Mouse (Mus musculus): ENCODE measurements around the gene Lrrc75b.
"Not testable (repeated sequence)": the region's sequence is repeated elsewhere in the genome, so short reads cannot be mapped to it uniquely, and the experiment has no call there.

Gene Lrrc75b

DNA sequence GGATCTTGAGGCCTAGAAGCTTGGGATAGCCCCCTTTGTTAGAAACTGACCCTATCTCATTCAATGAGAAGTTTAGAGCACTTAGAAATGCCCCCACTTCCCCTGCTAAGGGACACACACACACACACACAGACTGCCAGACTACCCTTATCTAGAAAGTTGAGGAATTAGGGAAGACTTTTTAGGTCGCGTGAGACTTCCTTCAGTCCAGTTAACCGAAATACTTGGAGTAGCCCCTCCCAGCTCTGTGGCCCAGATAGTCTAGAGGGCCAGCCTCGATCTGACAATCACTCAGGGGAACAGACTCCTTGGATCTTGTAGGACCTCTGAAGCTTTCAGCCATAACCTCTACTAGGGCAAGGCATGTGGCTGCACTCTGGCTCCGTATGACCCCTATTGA, 7.9 kb upstream of the Lrrc75b start:
- DNase-seq (ENCODE audit: low read depth, low spot score), result no peak

DNA sequence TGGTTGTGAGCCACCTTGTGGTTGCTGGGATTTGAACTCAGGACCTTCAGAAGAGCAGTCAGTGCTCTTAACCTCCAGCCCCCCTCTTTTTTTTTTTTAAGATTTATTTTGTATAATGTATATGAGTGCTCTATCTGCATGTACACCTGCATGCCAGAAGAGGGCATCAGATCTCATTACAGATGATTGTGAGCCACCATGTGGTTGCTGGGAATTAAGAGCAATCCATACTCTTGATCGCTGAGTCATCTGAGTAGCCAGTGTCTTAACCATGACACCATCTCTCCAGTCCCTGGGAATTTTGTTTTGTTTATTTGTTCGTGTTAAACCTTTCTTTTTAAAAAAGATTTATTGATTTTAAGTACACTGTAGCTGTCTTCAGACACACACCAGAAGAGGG, 6.6 kb upstream of the Lrrc75b start:
- DNase-seq (ENCODE audit: low read depth, low spot score), result not testable (repeated sequence)

DNA sequence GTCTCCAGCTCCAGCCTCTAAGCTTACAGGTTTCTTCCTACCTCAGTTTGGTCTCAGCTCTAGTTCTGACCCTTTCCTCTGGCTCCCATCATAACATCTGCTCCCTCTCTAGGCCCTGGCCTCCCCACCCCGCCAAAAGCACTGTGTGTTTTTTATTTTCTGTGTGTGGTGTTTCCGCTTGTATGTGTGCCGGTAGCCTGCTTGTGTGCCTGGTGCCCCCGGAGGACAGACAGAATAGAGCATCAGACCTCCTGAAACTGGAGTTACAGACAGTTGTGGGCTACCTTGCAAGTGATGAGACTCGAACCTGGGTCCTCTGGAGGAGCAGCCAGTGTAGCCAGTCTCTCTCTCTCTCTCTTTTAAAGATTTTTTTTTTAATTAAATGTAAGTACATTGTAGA, 6.2 kb upstream of the Lrrc75b start:
- no peak for DNase-seq (ENCODE audit: low read depth, low spot score)

DNA sequence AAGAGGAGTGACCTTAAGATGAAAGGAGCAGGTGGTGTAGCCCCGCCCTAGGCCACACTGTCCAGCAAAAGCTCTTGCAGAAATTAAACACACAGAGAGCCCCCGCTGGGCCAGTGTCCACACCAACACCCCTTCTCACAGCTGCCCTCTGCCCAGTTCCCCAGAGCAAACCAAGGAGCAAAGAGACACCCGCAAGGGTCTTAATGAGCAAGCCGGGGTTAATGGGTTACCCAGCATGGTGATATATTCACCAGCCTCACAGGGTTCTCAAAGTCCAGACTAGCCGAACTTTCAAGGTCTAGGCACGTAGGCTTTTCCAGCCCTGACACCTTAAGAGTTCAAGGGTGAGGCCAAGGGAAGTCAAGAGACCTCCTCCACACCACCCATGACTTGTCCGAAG, 5.8 kb upstream of the Lrrc75b start:
- no peak for DNase-seq (ENCODE audit: low read depth, low spot score)

DNA sequence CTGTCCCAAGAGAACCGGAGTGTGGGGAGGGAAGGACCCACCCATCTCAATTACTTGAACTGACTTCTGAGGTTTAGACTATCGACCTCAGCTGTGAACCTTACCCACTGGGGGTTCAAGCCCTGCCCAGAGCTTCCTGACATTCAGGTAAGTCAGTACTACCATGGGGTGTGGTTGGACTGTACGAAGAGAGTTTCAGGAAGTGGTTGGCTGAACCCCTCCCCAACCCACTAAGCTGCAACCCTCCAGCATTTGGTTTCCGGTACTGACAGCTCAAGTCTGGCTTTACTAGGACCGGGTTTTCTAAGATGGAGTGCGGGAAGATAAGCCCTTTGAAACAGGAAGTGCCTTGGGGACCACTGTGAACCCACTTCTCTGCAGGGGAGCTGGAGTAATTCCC, 5.3 kb upstream of the Lrrc75b start:
- DNase-seq (ENCODE audit: low read depth, low spot score), result no peak

DNA sequence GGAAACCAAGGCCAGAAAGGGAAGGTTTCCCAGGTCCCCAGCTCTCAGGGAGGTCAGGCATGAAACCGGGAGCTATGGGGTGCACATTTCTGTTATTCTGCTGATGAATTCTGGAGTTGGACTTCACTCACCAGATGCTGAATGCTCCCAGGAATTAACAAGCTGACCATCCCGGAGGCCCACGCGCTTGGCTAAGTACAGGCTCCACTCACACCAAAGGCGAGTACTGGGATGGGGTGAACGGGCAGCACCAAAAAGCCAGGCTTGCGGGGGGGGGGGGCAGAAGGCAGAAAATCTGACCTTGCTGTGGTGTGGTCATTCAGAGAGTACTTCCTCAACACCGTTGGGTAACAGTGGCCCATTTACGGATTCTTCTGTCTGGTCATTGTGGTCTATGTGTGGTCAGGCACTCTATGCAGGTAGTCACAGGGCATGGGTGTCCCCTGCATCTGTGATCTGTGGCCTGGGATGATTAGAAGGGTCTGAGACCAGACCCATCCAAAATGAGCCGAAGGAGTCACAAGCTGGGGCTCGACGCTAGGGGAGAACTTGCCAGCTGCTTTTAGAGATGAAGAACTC, 4.6 kb upstream of the Lrrc75b start:
- no peak for DNase-seq (ENCODE audit: low read depth, low spot score)

DNA sequence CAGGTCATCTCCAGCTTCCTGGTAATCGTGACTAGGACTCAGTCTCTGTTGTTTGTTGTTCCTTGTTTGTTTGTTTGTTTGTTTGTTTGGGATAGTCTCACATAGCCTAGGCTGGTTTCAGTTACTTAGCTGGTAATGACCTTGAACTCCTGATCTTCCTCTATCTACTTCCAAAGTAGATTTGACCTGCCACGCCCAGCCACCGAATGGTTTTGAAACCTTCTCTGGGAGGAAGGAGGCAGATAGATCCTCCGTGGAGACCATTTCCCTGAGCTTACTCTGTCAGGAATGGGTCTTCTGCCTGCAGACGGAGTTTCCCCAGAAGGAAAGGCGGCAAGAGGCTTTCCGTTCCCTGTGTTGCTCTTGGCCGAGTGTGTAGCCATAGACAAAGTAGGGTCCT, 2.5 kb upstream of the Lrrc75b start:
- DNase-seq (ENCODE audit: low read depth, low spot score), result no peak

DNA sequence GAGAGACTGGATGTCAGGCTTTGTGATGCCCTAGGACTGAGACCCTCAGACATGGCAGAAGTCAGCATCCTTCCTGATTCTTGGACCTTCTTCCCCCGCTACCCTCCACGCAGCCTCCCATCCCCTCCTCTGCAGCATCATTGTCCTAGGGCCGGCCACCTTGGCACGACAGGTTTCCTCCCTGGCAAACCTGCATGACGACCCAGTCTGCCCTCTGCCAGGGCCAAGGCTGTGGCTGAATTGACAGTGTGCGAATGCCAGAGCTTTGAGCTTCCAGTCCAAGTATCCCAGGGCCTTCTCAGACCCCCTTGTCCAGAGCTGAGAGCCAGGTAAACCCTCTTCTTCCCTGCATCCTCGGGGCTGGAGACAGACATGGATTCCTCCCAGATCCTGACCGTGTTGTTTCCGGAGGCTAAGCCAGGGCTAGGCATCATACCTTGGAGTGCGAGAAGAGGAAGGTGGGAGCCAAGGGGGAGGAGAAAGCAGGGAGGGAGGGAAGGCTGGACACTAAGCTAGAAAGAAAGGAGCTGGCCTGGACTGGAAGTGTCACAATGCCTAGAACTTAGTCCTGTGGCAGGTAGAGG, 1.0 kb upstream of the Lrrc75b start, which contains the start of gene Ggt1:
TSS of gene Ggt1 (plus strand) at position 534 of the 584 bp plus-strand sequence.
- DNase-seq (ENCODE audit: low read depth, low spot score), result no peak

DNA sequence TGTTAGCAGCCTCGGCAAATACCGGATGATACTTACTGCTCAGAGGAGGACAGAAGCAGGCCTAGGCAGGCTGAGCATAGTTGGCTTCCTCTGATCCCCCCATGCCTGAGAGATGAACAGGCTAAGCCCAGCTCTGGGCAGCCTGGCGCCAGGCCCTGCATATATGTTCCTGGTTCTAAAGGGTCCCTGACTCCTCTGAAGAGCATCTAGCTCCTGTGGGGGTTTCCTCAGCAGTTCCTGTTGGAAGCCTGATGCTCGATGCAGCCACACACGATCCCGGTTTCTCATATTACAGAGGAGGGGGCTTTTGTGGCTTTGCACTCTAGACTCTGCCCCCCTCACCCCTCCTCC, 394 bp upstream of the Lrrc75b start:
- DNase-seq (ENCODE audit: low read depth, low spot score), result no peak

DNA sequence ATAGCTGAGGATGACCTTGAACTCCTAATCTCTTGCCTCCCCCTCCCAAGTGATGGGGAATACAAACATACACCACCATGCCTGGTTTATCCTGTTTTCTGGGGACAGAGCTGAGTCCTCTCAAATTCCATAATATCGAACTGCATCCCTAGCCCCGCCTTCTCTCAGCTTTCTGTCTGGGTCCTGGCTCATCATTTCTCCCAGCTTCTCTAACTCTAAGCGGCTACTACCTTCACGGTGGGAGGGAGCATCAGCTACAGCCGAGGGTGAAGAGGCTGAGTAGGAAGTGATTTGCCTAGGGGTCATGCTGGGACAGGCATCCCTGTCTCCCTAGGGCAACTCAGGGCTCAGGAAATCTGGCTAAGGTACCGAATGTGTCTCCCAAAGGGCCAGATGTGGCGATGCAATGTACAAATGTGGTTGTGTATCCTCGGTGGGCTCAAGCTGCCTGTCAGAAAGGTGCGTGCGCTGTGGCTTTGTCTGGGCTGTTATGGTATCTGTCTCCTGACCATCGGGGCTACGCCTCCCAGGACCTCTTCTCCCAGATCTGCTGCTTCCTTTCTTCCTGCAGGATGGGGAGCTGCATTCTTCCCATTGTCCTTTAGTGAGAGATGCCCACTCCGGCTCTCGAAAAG, 972 bp downstream of the Lrrc75b start:
- DNase-seq (ENCODE audit: low read depth, low spot score), result no peak

DNA sequence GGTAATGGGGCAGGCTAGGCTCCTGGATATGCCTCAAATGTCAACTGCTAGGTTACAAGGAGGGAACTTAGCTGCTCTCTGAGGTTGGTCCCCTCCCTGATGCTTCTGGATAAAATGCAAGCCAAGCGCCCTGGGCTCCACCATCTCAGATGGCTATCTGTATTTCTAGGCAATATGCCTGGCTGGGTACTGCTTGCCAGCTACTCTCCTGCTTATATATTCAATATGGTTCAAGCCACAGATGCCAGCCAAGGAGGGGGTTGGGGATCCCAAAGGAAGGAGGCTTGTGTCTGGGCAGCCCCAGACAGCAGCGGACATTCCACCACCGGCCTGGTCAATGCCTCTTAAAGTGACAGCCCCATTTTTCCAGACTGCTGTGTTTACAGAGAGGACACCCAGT, 1.6 kb downstream of the Lrrc75b start:
- DNase-seq (ENCODE audit: low read depth, low spot score), result no peak

DNA sequence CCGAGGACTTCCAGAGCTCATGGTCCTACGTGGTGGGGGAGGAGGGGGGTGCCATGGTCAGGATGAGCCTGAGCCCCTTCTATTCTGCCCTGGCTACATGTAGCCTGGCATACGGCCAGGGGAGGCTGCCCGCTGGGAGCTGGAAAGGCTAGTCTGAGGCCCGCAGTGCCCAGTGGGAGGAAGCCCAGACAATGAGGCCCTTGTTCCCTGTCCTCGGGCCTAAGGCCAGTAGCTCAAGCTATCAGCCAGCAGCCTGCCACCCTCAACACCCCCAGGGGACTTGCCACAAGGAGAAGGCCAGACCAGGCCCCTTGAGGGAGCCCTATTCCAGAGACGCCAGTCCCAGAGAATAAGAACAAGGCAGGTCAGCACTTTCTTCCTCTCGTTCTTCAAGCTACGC, 4.1 kb downstream of the Lrrc75b start:
- DNase-seq (ENCODE audit: low read depth, low spot score), result peak; percentile 63

DNA sequence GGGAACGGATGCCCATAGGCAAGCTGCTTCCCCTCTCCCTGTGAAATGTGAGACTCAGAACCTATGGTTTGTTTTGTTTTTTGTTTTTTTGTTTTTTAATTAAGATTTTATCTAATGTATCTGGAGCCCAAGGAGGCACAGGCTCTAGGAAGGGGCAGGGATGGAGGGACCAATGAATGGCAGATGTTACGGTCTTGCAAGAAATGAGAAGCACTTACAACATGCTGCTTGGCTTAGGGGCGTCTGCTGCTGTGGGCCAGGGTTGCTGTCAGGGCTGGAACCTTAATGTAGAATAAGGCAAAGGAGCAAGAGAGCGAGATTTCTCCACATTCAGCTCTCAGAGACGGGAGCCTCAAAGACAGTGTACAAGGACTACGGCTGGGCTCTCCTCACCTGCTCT, 4.6 kb downstream of the Lrrc75b start:
- DNase-seq (ENCODE audit: low read depth, low spot score), result no peak

DNA sequence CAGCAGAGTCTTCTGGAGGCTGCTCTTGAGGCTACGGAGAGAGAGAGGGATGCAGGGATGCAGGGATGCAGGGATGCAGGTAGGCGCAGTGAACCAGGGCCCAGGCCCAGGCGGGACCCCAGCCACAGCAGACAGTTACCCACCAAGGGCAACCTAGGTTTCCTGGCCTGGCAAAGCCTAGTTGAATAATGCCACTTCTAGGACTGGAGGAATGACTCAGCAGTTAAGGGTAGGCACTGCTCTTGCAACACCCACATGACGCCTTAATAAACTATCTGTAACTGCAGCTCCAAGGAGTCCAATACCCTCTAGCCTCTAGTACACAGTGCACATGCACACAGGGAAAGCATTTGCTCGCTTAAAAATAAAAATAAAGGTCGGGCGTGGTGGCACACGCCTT, 6.0 kb downstream of the Lrrc75b start:
- DNase-seq (ENCODE audit: low read depth, low spot score), result no peak

DNA sequence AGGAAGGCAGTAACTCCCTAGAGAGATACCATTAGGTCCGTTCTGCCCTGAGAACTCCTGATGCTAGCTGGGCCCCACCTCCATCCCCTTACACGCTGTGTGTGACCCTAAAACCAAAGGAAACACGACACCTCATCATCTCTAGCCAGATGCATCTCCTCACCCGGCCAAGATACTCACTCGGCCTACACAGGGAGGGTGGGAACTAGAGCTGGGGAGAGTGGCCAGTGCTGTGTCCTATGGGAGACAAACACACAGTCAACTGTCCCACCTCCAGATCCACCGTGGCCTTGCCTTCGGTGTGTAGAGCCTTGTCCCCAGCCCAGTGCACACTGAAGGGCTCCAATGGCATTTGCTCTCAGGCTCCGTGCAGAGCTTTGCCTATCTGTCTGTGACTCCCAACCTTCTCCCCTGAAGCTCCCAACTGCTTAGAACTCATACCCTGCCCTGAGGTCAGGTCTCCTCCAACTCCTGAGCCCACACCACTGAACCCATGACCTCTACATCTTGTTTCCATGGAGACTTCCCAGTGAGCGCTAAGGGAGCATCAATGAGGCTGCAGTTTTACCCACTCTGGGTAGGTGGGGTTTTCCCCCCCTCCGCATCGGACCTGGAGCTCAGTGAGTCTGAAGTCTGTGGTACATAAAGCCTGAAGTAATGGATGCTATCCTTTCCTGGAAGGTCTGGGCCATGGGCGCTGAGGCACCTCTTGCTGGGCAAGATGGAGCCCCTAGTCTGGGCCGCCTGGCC, 7.3 kb downstream of the Lrrc75b start:
- DNase-seq (ENCODE audit: low read depth, low spot score), result no peak

DNA sequence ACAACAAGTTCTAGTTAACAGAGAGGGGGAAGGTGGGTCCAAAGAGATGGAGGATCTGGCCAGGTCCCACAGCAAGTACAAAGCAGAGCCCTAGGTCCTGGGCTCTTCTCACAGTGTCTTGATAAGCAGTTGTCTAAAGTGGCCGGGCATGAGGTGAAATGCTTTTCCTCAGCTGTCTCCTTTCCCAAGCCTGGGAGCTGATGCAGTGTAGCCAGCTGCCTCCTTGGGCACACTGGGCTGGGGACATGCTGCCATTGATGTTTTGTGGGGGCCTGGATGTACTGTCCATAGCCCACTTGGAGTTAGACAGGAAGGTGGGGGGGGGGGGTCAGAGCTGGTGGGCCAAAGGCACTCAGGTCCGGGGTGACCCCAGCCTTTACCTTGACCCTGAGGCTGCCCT, 8.0 kb downstream of the Lrrc75b start:
- DNase-seq (ENCODE audit: low read depth, low spot score), result no peak

DNA sequence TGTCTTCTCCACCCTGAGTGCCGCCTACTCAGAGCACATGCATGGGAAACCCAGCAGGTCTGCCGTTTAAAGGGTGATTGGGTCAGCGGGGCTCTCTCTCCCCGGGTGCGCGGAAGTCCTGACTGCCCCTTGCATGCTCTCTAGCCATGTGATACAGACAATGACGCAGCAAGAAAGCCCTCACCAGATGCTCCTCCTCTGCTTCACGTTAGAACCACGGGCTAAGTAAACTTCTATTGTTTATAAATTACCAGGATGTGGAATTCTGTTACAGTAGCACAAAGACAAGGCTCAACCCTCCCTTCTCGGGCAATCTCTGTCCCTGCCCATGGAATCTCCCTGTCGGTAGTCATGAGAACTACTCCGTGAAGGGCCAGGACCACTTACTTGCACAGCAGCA, 9.0 kb downstream of the Lrrc75b start:
- no peak for DNase-seq (ENCODE audit: low read depth, low spot score)

DNA sequence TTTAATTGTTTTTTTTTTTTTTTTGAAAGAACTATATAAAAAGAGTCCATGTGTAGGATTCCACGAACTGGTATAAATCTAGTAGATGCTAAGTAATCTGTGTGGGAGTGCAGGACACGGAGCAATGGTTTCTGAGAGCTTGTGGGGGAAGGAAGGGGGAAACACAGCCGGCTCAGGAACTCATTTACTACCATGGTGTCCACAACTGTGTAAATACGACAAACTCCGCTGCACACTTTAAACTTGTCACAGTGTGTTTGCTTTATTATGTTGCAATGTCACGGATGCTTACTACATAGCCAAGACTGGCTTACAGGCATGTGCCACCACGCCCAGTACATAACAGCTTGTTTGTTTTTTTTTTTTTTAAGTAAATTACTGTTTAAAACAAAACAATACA, 10.2 kb downstream of the Lrrc75b start:
- DNase-seq (ENCODE audit: low read depth, low spot score), result no peak

DNA sequence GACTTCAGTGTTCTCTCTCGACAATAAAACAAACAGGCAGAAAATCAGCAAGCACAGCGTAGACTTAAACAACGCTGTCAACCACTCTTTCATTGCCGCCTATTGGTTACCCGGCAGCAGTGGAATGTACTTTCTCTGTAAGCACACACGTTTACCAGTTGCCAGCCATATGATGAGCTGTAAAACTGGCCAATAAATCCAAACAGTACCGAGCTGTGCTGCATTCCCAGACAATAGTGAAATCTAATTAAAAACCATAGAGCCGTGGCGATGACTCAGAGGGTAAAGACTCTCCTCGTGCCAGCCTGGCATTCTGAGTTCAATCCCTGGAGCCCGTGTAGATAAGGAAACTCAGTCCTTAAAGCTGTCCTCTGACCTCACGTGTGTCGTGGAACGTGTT, 11.6 kb downstream of the Lrrc75b start:
- DNase-seq (ENCODE audit: low read depth, low spot score), result no peak

DNA sequence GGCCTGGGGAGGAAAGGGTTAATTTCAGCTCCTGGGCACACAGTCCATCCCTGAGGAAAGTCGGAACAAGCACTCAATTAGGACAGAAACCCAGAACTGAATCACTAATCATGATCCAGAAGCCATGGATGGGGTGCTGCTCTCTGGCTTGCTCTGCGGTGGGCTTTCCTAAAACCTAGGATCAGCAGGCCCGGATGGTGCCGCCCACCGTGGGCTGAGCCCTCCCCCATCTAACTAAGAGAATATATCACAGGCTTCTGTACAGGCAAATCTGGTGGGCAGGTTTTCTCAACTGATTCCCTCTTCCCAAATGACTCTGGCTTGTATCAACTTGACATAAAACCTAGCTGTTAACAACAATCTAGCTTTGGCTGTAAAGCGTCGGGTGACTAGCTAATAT, 12.2 kb downstream of the Lrrc75b start:
- DNase-seq (ENCODE audit: low read depth, low spot score), result no peak

DNA sequence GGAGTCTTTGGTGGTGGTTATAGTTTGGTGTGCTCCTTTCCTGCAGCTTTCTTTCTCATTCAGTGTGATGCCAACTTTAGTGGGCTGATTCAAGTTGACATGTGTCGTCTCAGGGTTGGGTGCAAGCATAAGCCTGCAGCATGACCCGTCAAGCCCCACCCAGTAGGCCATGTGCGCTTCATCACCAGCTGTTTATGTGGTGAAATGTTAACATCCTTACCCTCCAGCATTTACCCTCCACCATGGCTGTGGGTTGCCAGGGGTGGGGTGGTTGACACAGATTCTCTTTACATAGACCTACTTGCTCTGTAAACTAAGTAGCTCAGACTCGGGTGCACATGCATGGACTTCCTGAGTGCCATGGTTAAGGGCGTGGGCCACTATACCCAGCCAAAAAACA, 24.0 kb downstream of the Lrrc75b start:
- DNase-seq (ENCODE audit: low read depth, low spot score), result no peak

DNA sequence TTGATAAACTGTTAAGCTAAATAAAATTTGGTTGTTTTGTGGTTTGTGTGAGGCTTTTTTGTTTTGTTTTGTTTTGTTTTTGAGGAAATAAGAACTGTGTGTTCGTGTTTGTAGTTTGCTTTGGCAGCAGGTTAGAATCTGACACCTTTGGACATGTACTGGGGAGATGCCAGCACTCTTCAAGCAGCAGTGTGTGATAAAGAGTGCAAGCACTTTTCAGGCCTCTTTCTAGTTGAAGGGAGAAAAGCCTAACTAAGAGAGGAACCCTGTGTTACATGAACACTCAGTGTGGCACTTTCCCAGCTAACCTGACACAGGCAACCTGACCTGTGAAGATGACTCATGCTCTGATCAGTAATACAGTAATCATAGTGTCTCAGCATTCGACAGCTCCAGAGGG, 24.7 kb downstream of the Lrrc75b start:
- DNase-seq (ENCODE audit: low read depth, low spot score), result no peak

DNA sequence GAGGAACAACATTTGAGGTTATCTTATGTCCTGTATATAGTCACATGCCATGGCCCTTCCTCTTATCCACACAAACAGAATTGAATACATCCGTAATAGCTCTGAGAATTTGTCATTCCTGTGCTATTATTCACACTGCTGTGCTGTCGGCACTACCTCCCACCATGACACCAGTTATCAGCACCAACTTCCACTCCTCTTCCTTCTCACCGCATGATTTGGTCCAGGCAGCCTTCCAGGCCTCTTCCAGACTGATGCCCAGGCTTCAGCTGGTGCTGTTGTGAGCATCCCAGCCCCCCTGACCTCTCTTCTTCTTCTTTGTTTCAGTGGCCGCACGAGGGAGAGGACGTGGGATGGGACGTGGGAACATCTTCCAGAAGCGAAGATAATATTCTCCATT, 25.2 kb downstream of the Lrrc75b start:
- DNase-seq (ENCODE audit: low read depth, low spot score), result no peak
